Mouse (Mus musculus): Measurements from ENCODE around the gene Zfand5. TPM values are rescaled to one million over a fixed set of nuclear protein-coding genes. Genes with fewer than 3 reads are reported as not detected.
"Not testable (repeated sequence)": the region's sequence is repeated elsewhere in the genome, so short reads cannot be mapped to it uniquely, and the experiment has no call there.

The Zfand5 gene
- polyA plus RNA-seq, 1 experiment, result 80.6 TPM

- TF ChIP-seq POLR2A (IDR thresholded peaks at IDR 0.05; ENCODE audit: insufficient read depth, low read length) (no peak), EP300 (IDR thresholded peaks at IDR 0.05; ENCODE audit: insufficient read depth, low read depth, low read length) (no peak), CTCF (IDR thresholded peaks at IDR 0.05; ENCODE audit: low read depth, low read length) (no peak)
- peaks cover 25% of the 10 kb centered on the region for H3K36me3 ChIP-seq (ENCODE audit: control insufficient read depth, insufficient read depth, low read length, poor library complexity, severe bottlenecking)
- no peaks in the 10 kb centered on the region for H3K9me3 ChIP-seq (replicated peaks; ENCODE audit: control insufficient read depth, insufficient read depth, low read length, poor library complexity, severe bottlenecking)
- no peak overlapping the region for H3K9ac ChIP-seq (ENCODE audit: low read depth, poor library complexity, severe bottlenecking)
- peaks cover 2% of the 10 kb centered on the region for H3K4me1 ChIP-seq (ENCODE audit: control insufficient read depth, insufficient read depth, low read length)
- H3K27ac ChIP-seq (ENCODE audit: insufficient read depth, low read length), result no peak overlapping the region
- H3K4me3 ChIP-seq (ENCODE audit: low read depth, low read length), result peak overlapping the region; percentile 16; the same call in 1 of the 2 replicates
- no peaks in the 10 kb centered on the region for H3K27me3 ChIP-seq (ENCODE audit: control insufficient read depth, insufficient read depth, low read length, poor library complexity, severe bottlenecking)
Observed at GRCm38 (mm10) chr19:21274714-21275113, 2.6 kb downstream of the Zfand5 start.

- no peak for TF ChIP-seq EP300 (IDR thresholded peaks at IDR 0.05; ENCODE audit: insufficient read depth, low read depth, low read length)
- TF ChIP-seq CTCF (IDR thresholded peaks at IDR 0.05; ENCODE audit: low read depth, low read length), result no peak
- TF ChIP-seq POLR2A (IDR thresholded peaks at IDR 0.05; ENCODE audit: insufficient read depth, low read length), result no peak
- Histone ChIP-seq H3K27ac (ENCODE audit: insufficient read depth, low read length) (no peak overlapping the region), H3K4me1 (ENCODE audit: control insufficient read depth, insufficient read depth, low read length) (peaks cover 2% of the 10 kb centered on the region), H3K9me3 (replicated peaks; ENCODE audit: control insufficient read depth, insufficient read depth, low read length, poor library complexity, severe bottlenecking) (no peaks in the 10 kb centered on the region), H3K4me3 (ENCODE audit: low read depth, low read length) (no peak overlapping the region), H3K36me3 (ENCODE audit: control insufficient read depth, insufficient read depth, low read length, poor library complexity, severe bottlenecking) (peaks cover 32% of the 10 kb centered on the region), H3K27me3 (ENCODE audit: control insufficient read depth, insufficient read depth, low read length, poor library complexity, severe bottlenecking) (no peaks in the 10 kb centered on the region), H3K9ac (ENCODE audit: low read depth, poor library complexity, severe bottlenecking) (no peak overlapping the region)
Observed at GRCm38 (mm10) chr19:21276317-21276716, 4.2 kb downstream of the Zfand5 start.

GRCm38 (mm10) chr19:21286421-21287097 lies 14.5 kb downstream of the Zfand5 start:
- Histone ChIP-seq H3K4me1 (ENCODE audit: control insufficient read depth, insufficient read depth, low read length) (no peaks in the 10 kb centered on the region), H3K27me3 (ENCODE audit: control insufficient read depth, insufficient read depth, low read length, poor library complexity, severe bottlenecking) (no peaks in the 10 kb centered on the region), H3K4me3 (ENCODE audit: low read depth, low read length) (no peak overlapping the region), H3K36me3 (ENCODE audit: control insufficient read depth, insufficient read depth, low read length, poor library complexity, severe bottlenecking) (no peaks in the 10 kb centered on the region; the same call in 1 of the 2 replicates), H3K9ac (ENCODE audit: low read depth, poor library complexity, severe bottlenecking) (no peak overlapping the region), H3K27ac (ENCODE audit: insufficient read depth, low read length) (no peak overlapping the region), H3K9me3 (replicated peaks; ENCODE audit: control insufficient read depth, insufficient read depth, low read length, poor library complexity, severe bottlenecking) (0 out of 2 replicates have a peak, but pooled peaks cover 4% of the 10 kb centered on the region)
- TF ChIP-seq POLR2A (IDR thresholded peaks at IDR 0.05; ENCODE audit: insufficient read depth, low read length), result no peak
- no peak for TF ChIP-seq EP300 (IDR thresholded peaks at IDR 0.05; ENCODE audit: insufficient read depth, low read depth, low read length)

- no peaks in the 10 kb centered on the region for H3K9me3 ChIP-seq (replicated peaks; ENCODE audit: control insufficient read depth, insufficient read depth, low read length, poor library complexity, severe bottlenecking)
- H3K4me3 ChIP-seq (ENCODE audit: low read depth, low read length), result no peak overlapping the region
- no peak for TF ChIP-seq POLR2A (IDR thresholded peaks at IDR 0.05; ENCODE audit: insufficient read depth, low read length)
- TF ChIP-seq EP300 (IDR thresholded peaks at IDR 0.05; ENCODE audit: insufficient read depth, low read depth, low read length), result no peak
- TF ChIP-seq CTCF (IDR thresholded peaks at IDR 0.05; ENCODE audit: low read depth, low read length), result no peak
- H3K9ac ChIP-seq (ENCODE audit: low read depth, poor library complexity, severe bottlenecking), result no peak overlapping the region
- H3K27ac ChIP-seq (ENCODE audit: insufficient read depth, low read length), result no peak overlapping the region
- H3K4me1 ChIP-seq (ENCODE audit: control insufficient read depth, insufficient read depth, low read length), result no peaks in the 10 kb centered on the region
- no peaks in the 10 kb centered on the region for H3K36me3 ChIP-seq (ENCODE audit: control insufficient read depth, insufficient read depth, low read length, poor library complexity, severe bottlenecking)
- no peaks in the 10 kb centered on the region for H3K27me3 ChIP-seq (ENCODE audit: control insufficient read depth, insufficient read depth, low read length, poor library complexity, severe bottlenecking)
Observed at GRCm38 (mm10) chr19:21297411-21297810, 25.3 kb downstream of the Zfand5 start.

- TF ChIP-seq POLR2A (IDR thresholded peaks at IDR 0.05; ENCODE audit: insufficient read depth, low read length) (no peak), EP300 (IDR thresholded peaks at IDR 0.05; ENCODE audit: insufficient read depth, low read depth, low read length) (no peak), CTCF (IDR thresholded peaks at IDR 0.05; ENCODE audit: low read depth, low read length) (no peak)
- Histone ChIP-seq H3K36me3 (ENCODE audit: control insufficient read depth, insufficient read depth, low read length, poor library complexity, severe bottlenecking) (no peaks in the 10 kb centered on the region), H3K4me1 (ENCODE audit: control insufficient read depth, insufficient read depth, low read length) (no peaks in the 10 kb centered on the region), H3K27ac (ENCODE audit: insufficient read depth, low read length) (no peak overlapping the region), H3K9me3 (replicated peaks; ENCODE audit: control insufficient read depth, insufficient read depth, low read length, poor library complexity, severe bottlenecking) (no peaks in the 10 kb centered on the region), H3K9ac (ENCODE audit: low read depth, poor library complexity, severe bottlenecking) (no peak overlapping the region), H3K27me3 (ENCODE audit: control insufficient read depth, insufficient read depth, low read length, poor library complexity, severe bottlenecking) (no peaks in the 10 kb centered on the region), H3K4me3 (ENCODE audit: low read depth, low read length) (no peak overlapping the region)
Observed at GRCm38 (mm10) chr19:21301787-21302186, 29.7 kb downstream of the Zfand5 start.

- Histone ChIP-seq H3K4me3 (ENCODE audit: low read depth, low read length) (no peak overlapping the region), H3K4me1 (ENCODE audit: control insufficient read depth, insufficient read depth, low read length) (no peaks in the 10 kb centered on the region), H3K27ac (ENCODE audit: insufficient read depth, low read length) (no peak overlapping the region), H3K9me3 (replicated peaks; ENCODE audit: control insufficient read depth, insufficient read depth, low read length, poor library complexity, severe bottlenecking) (no peaks in the 10 kb centered on the region), H3K36me3 (ENCODE audit: control insufficient read depth, insufficient read depth, low read length, poor library complexity, severe bottlenecking) (no peaks in the 10 kb centered on the region), H3K9ac (ENCODE audit: low read depth, poor library complexity, severe bottlenecking) (no peak overlapping the region), H3K27me3 (ENCODE audit: control insufficient read depth, insufficient read depth, low read length, poor library complexity, severe bottlenecking) (no peaks in the 10 kb centered on the region)
- TF ChIP-seq EP300 (IDR thresholded peaks at IDR 0.05; ENCODE audit: insufficient read depth, low read depth, low read length) (no peak), CTCF (IDR thresholded peaks at IDR 0.05; ENCODE audit: low read depth, low read length) (no peak), POLR2A (IDR thresholded peaks at IDR 0.05; ENCODE audit: insufficient read depth, low read length) (no peak)
Observed at GRCm38 (mm10) chr19:21307755-21308154, 35.7 kb downstream of the Zfand5 start.

- not testable (repeated sequence) for H3K27ac ChIP-seq (ENCODE audit: insufficient read depth, low read length); H3K27me3 ChIP-seq (ENCODE audit: control insufficient read depth, insufficient read depth, low read length, poor library complexity, severe bottlenecking); H3K4me1 ChIP-seq (ENCODE audit: control insufficient read depth, insufficient read depth, low read length); H3K4me3 ChIP-seq (ENCODE audit: low read depth, low read length); H3K9me3 ChIP-seq (replicated peaks; ENCODE audit: control insufficient read depth, insufficient read depth, low read length, poor library complexity, severe bottlenecking); H3K9ac ChIP-seq (ENCODE audit: low read depth, poor library complexity, severe bottlenecking); H3K36me3 ChIP-seq (ENCODE audit: control insufficient read depth, insufficient read depth, low read length, poor library complexity, severe bottlenecking)
Observed at GRCm38 (mm10) chr19:21310364-21310763, 38.3 kb downstream of the Zfand5 start.
